Mouse (Mus musculus) lung, postnatal 0 days (tissue): Measurements from ENCODE around the gene Klf12. TPM values are rescaled to one million over a fixed set of nuclear protein-coding genes. Genes with fewer than 3 reads are reported as not detected.

Experiments used
- ATAC-seq: fragments of 200-750 bp; cut with Nextera tagmentation; 2 replicates; pipeline ENCODE4 v1.8.0; 2017; ENCODE audit warnings: moderate library complexity
- DNase-seq: peaks from one replicate; pipeline ENCODE4 v3.0.0-alpha.2; 2016; ENCODE audit warnings: low spot score
- H3K27ac ChIP-seq: fragments of 300-500 bp; sonication (generic); 2 replicates; pipeline ENCODE4 v1.5.1; 2014; ENCODE audit warnings: antibody characterized with exemption, mild to moderate bottlenecking, low read length, mixed read lengths
- H3K27me3 ChIP-seq: fragments of 300-500 bp; sonication (generic); replicated peaks from 2 replicates; pipeline ENCODE4 v1.6.1; 2014; ENCODE audit warnings: low read length, mixed read lengths; ENCODE audit not compliant: insufficient read depth
- H3K36me3 ChIP-seq: fragments of 300-500 bp; sonication (generic); 2 replicates; pipeline ENCODE4 v1.6.1; 2014; ENCODE audit warnings: low read length, mixed read lengths; ENCODE audit not compliant: insufficient read depth
- H3K4me1 ChIP-seq: fragments of 300-500 bp; sonication (generic); 2 replicates; pipeline ENCODE4 v1.6.1; 2014; ENCODE audit warnings: antibody characterized with exemption, low read depth, low read length, mixed read lengths; ENCODE audit not compliant: insufficient read depth
- H3K4me2 ChIP-seq: fragments of 300-500 bp; sonication (generic); replicated peaks from 2 replicates; pipeline ENCODE4 v1.6.1; 2014; ENCODE audit warnings: low read depth, mild to moderate bottlenecking, low read length, moderate library complexity, mixed read lengths
- H3K4me3 ChIP-seq: fragments of 300-500 bp; sonication (generic); 2 replicates; pipeline ENCODE4 v1.5.1; 2014; ENCODE audit warnings: low read depth, low read length
- H3K9ac ChIP-seq: fragments of 300-500 bp; sonication (generic); replicated peaks from 2 replicates; pipeline ENCODE4 v1.6.1; 2014; ENCODE audit warnings: low read depth, mild to moderate bottlenecking
- H3K9me3 ChIP-seq: fragments of 300-500 bp; sonication (generic); 2 replicates; pipeline ENCODE4 v1.6.1; 2016; ENCODE audit warnings: low read length, mixed read lengths
- CTCF ChIP-seq: IDR thresholded peaks from 2 replicates; pipeline ENCODE4 v1.5.1; 2016; ENCODE audit warnings: antibody characterized with exemption, mild to moderate bottlenecking
- EP300 ChIP-seq: IDR thresholded peaks from 2 replicates; pipeline ENCODE4 v1.6.1; 2016; ENCODE audit warnings: antibody characterized with exemption, mild to moderate bottlenecking, control low read depth
- WGBS: fragments of 180-500 bp; shearing (Covaris S2); extraction: QIAGEN DNeasy Blood & Tissue Kit; methylation state at CpG from one replicate; pipeline ENCODE4 v1.1.7; 2014; 5-methylcytosine and 5-hydroxymethylcytosine counted together
- polyA plus RNA-seq: library from polyadenylated mRNA; unstranded; fragments of >200 nt; fragmentation: Nextera tagmentation; extraction: Ambion mirVana; gene quantifications from 2 replicates; pipeline ENCODE4 v1.2.1, GENCODE M21; 2015

Klf12 gene
- polyA plus RNA-seq, 1 experiment from 2014 or later: 5.2 TPM

- ATAC-seq (0 out of 2 replicates have a peak, but pooled peaks have one; percentile 37), DNase-seq (peak; percentile 23)
- Histone ChIP-seq H3K9me3 (no peaks in the 10 kb centered on the region), H3K4me3 (no peak overlapping the region), H3K27ac (no peak overlapping the region), H3K9ac (no peak overlapping the region), H3K4me1 (no peaks in the 10 kb centered on the region), H3K27me3 (no peaks in the 10 kb centered on the region), H3K36me3 (no peaks in the 10 kb centered on the region), H3K4me2 (no peak overlapping the region)
- WGBS: 60% methylated on average over 4 of the region's 4 CpGs
- no peak for TF ChIP-seq EP300
- no peak for TF ChIP-seq CTCF
Observed at GRCm38 (mm10) chr14:100132479-100132878, 152.0 kb downstream of the Klf12 start.

- DNase-seq: no peak
- Histone ChIP-seq H3K4me3 (no peak overlapping the region), H3K36me3 (no peaks in the 10 kb centered on the region), H3K4me1 (no peaks in the 10 kb centered on the region), H3K4me2 (no peak overlapping the region), H3K27ac (no peak overlapping the region), H3K9me3 (no peaks in the 10 kb centered on the region), H3K9ac (no peak overlapping the region), H3K27me3 (no peaks in the 10 kb centered on the region)
- WGBS: 90% methylated on average over 6 of the region's 6 CpGs
- TF ChIP-seq EP300 (no peak), CTCF (no peak)
- no peak for ATAC-seq
Observed at GRCm38 (mm10) chr14:100126126-100126525, 158.4 kb downstream of the Klf12 start.

GRCm38 (mm10) chr14:100121075-100121474 is 163.4 kb downstream of the Klf12 start:
- no peak for ATAC-seq
- Histone ChIP-seq H3K4me2 (no peak overlapping the region), H3K27me3 (no peaks in the 10 kb centered on the region), H3K4me1 (no peaks in the 10 kb centered on the region), H3K4me3 (no peak overlapping the region), H3K9me3 (no peaks in the 10 kb centered on the region), H3K27ac (no peak overlapping the region), H3K9ac (no peak overlapping the region), H3K36me3 (no peaks in the 10 kb centered on the region)
- TF ChIP-seq EP300 (no peak), CTCF (no peak)
- 72% methylated on average over 4 of the region's 4 CpGs for WGBS
- no peak for DNase-seq

DNA sequence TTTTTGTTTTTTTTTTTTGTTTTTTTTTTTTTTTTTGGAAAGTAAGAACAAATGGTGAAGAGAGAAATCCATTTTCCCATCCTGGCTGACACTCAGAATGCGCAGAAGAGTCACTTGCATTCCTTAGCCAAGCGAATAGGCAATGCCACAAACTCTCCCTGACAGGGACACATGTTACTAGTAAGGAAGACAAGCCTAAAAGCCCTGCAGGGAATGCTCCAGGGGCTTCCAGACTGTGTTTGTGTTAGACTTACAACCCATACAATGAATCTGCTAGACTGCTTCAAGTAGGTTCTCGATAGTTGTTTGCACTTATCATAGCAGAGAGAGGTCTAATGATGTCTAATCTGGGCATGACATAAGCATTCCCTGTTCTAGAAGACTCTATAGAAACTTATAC is 164.6 kb downstream of the Klf12 start:
- 62% methylated on average over 3 of the region's 3 CpGs for WGBS

DNA sequence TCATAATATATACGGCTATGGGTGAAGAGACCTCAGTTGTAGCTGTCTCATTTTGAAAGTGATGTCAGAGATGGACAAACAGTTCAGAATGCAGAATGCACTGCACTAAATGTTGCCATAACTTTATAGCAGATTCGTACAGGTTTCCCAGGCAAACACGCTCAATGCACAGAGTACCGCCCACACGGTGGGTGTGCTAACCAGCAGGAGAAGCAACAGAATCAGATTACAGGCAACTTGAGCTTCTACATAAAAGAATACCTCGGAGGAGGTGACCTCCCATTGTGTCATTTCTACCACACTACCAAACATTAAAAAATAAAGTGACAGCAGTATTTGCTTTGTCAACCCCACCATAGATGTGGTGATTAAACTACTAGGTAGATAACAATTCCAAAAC is 171.1 kb downstream of the Klf12 start:
- Histone ChIP-seq H3K27ac (no peak overlapping the region), H3K27me3 (no peaks in the 10 kb centered on the region), H3K4me3 (no peak overlapping the region), H3K4me1 (no peaks in the 10 kb centered on the region), H3K36me3 (no peaks in the 10 kb centered on the region), H3K9me3 (no peaks in the 10 kb centered on the region), H3K9ac (no peak overlapping the region), H3K4me2 (no peak overlapping the region)
- no peak for ATAC-seq
- 58% methylated on average over 6 of the region's 6 CpGs for WGBS
- TF ChIP-seq EP300 (no peak), CTCF (no peak)
- no peak for DNase-seq

More for the DNA sequence above, 164.6 kb downstream of the Klf12 start:
- no peak overlapping the region for H3K4me3 ChIP-seq
- no peaks in the 10 kb centered on the region for H3K36me3 ChIP-seq
- no peaks in the 10 kb centered on the region for H3K4me1 ChIP-seq
- H3K27ac ChIP-seq: no peak overlapping the region
- no peak for DNase-seq
- H3K4me2 ChIP-seq: no peak overlapping the region
- no peaks in the 10 kb centered on the region for H3K9me3 ChIP-seq
- TF ChIP-seq EP300 (no peak), CTCF (no peak)
- no peak overlapping the region for H3K9ac ChIP-seq
- no peaks in the 10 kb centered on the region for H3K27me3 ChIP-seq
- no peak for ATAC-seq

GRCm38 (mm10) chr14:100111735-100112134 is 172.7 kb downstream of the Klf12 start:
- Histone ChIP-seq H3K4me3 (no peak overlapping the region), H3K27me3 (no peaks in the 10 kb centered on the region), H3K9me3 (no peaks in the 10 kb centered on the region), H3K36me3 (no peaks in the 10 kb centered on the region), H3K27ac (no peak overlapping the region), H3K4me2 (no peak overlapping the region), H3K9ac (no peak overlapping the region), H3K4me1 (no peaks in the 10 kb centered on the region)
- TF ChIP-seq CTCF (no peak), EP300 (no peak)
- DNase-seq: peak; percentile 24
- WGBS: 18% methylated on average over 1 of the region's 1 CpGs
- peak; percentile 76 for ATAC-seq

GRCm38 (mm10) chr14:100109563-100109962 is 174.9 kb downstream of the Klf12 start:
- H3K9me3 ChIP-seq: no peaks in the 10 kb centered on the region
- H3K27ac ChIP-seq: no peak overlapping the region
- WGBS: 64% methylated on average over 6 of the region's 6 CpGs
- no peak overlapping the region for H3K4me3 ChIP-seq
- H3K4me1 ChIP-seq: no peaks in the 10 kb centered on the region
- H3K9ac ChIP-seq: no peak overlapping the region
- TF ChIP-seq EP300: no peak
- no peak for TF ChIP-seq CTCF
- no peaks in the 10 kb centered on the region for H3K27me3 ChIP-seq
- H3K4me2 ChIP-seq: no peak overlapping the region
- DNase-seq (no peak), ATAC-seq (no peak)
- no peaks in the 10 kb centered on the region for H3K36me3 ChIP-seq
